Mouse (Mus musculus) kidney, embryonic 15.5 days (tissue): Measurements from ENCODE around the gene Fat3. TPM values are rescaled to one million over a fixed set of nuclear protein-coding genes. Genes with fewer than 3 reads are reported as not detected.
A peak's percentile ranks its signal among the peaks of the same experiment; 100 is the strongest.

Source experiments
- ATAC-seq: fragments of 200-750 bp; cut with Nextera tagmentation; replicated peaks from 2 replicates; pipeline ENCODE4 v1.8.0; 2017; ENCODE audit warnings: moderate TSS enrichment; ENCODE audit not compliant: low FRiP score
- H3K27ac ChIP-seq: fragments of 300-500 bp; sonication (generic); 2 replicates; pipeline ENCODE4 v1.5.1; 2015; ENCODE audit warnings: mild to moderate bottlenecking, inconsistent platforms
- H3K27me3 ChIP-seq: fragments of 300-500 bp; sonication (generic); 2 replicates; pipeline ENCODE4 v1.6.1; 2015; ENCODE audit warnings: inconsistent platforms
- H3K36me3 ChIP-seq: fragments of 300-500 bp; sonication (generic); 2 replicates; pipeline ENCODE4 v1.6.1; 2015; ENCODE audit warnings: inconsistent platforms
- H3K4me1 ChIP-seq: fragments of 300-500 bp; sonication (generic); 2 replicates; pipeline ENCODE4 v1.6.1; 2015; ENCODE audit warnings: inconsistent platforms
- H3K4me2 ChIP-seq: fragments of 300-500 bp; sonication (generic); 2 replicates; pipeline ENCODE4 v1.6.1; 2015; ENCODE audit warnings: moderate library complexity, mild to moderate bottlenecking, inconsistent platforms
- H3K4me3 ChIP-seq: fragments of 300-500 bp; sonication (generic); replicated peaks from 2 replicates; pipeline ENCODE4 v1.5.1; 2015; ENCODE audit warnings: mild to moderate bottlenecking, inconsistent platforms
- H3K9ac ChIP-seq: fragments of 300-500 bp; sonication (generic); 2 replicates; pipeline ENCODE4 v1.6.1; 2015; ENCODE audit warnings: mild to moderate bottlenecking, inconsistent platforms
- H3K9me3 ChIP-seq: fragments of 300-500 bp; sonication (generic); replicated peaks from 2 replicates; pipeline ENCODE4 v1.6.1; 2016; ENCODE audit warnings: inconsistent platforms
- WGBS: fragments of 180-500 bp; shearing (Covaris S2); methylation state at CpG from one replicate; pipeline ENCODE4 v1.1.7; 2015; ENCODE audit warnings: mixed read lengths; 5-methylcytosine and 5-hydroxymethylcytosine counted together
- polyA plus RNA-seq: library from polyadenylated mRNA; unstranded; fragments of >200 nt; fragmentation: Nextera tagmentation; extraction: Ambion mirVana; gene quantifications from 2 replicates; pipeline ENCODE4 v1.2.1, GENCODE M21; 2015

Gene Fat3
- polyA plus RNA-seq, 1 experiment from 2014 or later = 3.3 TPM

DNA sequence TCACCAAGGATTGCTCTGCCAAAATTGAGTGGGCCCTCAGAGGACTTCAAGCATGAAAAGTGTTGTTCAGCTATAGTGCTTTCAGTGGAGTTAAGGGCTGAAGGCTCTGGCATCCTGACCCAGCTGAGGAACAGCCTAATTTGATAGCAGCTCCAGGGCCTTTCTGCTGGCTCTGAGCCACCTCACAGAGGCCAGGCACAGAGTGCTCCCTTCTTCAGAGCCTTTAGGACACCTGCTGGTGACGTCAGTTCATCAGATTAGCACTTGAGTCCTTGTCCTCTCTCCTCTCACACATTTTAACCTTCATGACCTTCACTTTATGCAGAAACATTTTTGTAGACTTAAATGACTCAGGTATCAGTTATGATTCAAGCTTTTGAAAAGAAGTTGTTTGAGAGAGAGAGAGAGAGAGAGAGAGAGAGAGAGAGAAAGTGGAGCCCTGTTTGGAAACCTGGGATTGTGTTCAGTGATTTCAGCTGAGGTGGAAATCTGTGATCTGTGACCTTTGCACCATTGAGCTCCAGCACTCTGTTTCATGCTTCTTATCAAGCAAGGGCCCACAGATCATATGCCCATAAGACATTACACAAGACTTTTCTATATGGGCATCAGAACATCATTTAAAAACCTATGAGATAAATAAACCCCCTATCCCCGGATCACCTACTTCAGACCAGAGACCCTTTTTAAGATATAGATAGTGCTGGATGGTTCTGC, 591.5 kb downstream of the Fat3 start:
- Histone ChIP-seq H3K27ac (no peak overlapping the region), H3K4me3 (no peak overlapping the region), H3K27me3 (no peaks in the 10 kb centered on the region), H3K9ac (no peak overlapping the region), H3K4me1 (no peaks in the 10 kb centered on the region), H3K36me3 (no peaks in the 10 kb centered on the region), H3K4me2 (no peak overlapping the region), H3K9me3 (no peaks in the 10 kb centered on the region)
- WGBS = 73% methylated on average over 2 of the region's 2 CpGs
- ATAC-seq = no peak

DNA sequence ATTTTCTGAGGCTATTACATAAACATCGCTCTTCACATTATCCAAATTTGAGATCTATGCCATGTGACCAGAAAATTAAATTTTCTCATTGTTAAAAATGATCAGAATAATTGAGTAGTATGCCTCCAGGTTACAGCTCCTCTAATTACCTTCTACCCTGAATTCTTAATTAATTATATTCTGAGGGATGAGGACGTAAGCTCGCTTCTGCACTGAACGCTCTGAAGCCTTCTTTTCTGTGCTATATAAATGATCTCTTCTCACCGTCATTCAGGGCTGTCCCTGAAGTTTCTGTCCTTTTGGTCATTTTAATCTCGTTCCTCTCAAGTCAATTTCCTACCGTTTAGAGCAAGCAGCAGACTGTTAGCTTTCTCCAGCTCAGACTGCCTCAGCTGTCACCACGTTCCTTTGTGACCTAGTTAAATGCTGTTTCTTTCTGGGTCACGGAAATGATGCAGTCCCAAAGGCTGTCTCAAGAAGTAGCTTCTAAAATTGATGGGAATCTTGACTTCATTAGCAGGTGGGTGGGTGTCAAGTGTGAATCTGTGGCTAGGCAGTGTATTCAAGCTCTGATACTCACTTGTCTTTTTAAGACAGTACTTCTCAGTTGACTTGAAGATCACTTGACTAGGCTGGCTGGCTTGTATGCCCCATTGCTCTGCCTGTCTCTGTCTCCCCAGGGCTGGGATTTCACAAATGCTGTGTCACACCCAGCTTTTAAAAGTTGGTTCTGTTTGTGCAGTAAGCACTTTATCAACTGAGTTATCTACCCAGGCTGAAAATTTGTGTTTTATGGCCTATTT, 596.9 kb downstream of the Fat3 start:
- 56% methylated on average over 9 of the region's 9 CpGs for WGBS
- H3K9me3 ChIP-seq = no peaks in the 10 kb centered on the region
- H3K4me1 ChIP-seq = no peaks in the 10 kb centered on the region
- H3K27ac ChIP-seq = no peak overlapping the region
- no peak for ATAC-seq
- no peak overlapping the region for H3K4me3 ChIP-seq
- no peak overlapping the region for H3K4me2 ChIP-seq
- H3K9ac ChIP-seq = no peak overlapping the region
- H3K27me3 ChIP-seq = no peaks in the 10 kb centered on the region
- H3K36me3 ChIP-seq = no peaks in the 10 kb centered on the region

DNA sequence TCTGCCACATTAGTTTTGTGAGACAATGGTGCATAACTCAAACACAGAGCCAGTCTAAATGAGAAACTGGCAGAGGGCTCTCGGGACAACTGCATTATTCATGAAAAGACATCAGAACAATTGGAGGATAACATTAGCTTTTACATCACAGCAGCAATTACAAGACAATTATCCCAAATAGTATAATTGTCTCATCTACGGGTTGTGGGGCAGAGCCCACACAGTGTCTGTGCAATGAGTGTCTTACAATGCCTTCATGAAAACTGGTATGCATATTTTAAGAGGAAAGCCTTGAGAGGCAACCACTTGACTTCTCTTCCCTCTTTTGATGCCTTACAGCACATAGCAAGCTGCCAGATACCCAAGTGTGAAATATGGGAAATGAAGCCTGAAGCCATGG, 603.0 kb downstream of the Fat3 start:
- no peak for ATAC-seq
- no peaks in the 10 kb centered on the region for H3K9me3 ChIP-seq
- H3K9ac ChIP-seq = no peak overlapping the region
- no peak overlapping the region for H3K4me3 ChIP-seq
- H3K36me3 ChIP-seq = no peaks in the 10 kb centered on the region
- H3K4me2 ChIP-seq = no peak overlapping the region
- no peaks in the 10 kb centered on the region for H3K27me3 ChIP-seq
- no peak overlapping the region for H3K27ac ChIP-seq
- 83% methylated on average over 2 of the region's 2 CpGs for WGBS
- no peaks in the 10 kb centered on the region for H3K4me1 ChIP-seq

DNA sequence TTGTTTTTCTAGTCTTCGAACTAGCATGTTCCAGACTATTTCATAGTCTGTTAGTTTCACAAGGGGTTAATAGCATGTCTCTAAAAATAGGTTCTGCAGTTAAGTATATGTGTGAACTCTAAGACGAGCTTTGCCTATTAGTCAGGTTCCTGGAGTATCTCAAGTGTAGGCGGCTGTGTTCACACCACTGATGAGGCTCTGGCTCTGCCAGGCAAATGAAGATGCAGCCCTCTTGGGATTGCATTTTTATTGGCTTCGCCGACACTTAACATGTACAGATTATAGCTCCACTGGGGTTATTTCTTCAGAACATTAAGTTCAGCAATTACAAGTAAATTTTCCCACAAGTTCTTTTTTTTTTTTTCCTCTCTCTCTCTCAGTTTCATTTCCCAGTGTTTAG, 614.3 kb downstream of the Fat3 start:
- 50% methylated on average over 5 of the region's 5 CpGs for WGBS
- Histone ChIP-seq H3K36me3 (no peaks in the 10 kb centered on the region), H3K9ac (no peak overlapping the region), H3K4me2 (no peak overlapping the region), H3K4me3 (no peak overlapping the region), H3K27ac (no peak overlapping the region), H3K27me3 (no peaks in the 10 kb centered on the region), H3K4me1 (no peaks in the 10 kb centered on the region), H3K9me3 (no peaks in the 10 kb centered on the region)
- no peak for ATAC-seq

DNA sequence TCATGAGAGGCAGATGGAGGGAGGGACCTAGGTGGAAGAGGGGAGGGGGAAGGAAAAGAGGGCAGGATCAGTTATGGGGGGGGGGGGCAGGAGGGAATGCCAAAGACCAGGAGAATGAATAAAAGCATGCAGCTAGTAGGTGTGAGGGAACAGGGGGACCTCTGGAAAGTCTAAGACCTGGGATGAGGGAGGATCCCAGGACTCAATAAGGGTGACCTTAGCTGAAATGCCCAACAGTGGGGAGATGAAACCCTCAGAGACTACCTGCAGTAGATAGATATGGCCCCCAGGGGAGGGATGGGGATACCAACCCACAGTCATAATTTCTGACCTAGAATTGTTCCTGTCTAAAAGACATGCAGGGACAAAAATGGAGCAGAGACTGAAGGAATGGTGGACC, 620.3 kb downstream of the Fat3 start:
- Histone ChIP-seq H3K36me3 (no peaks in the 10 kb centered on the region), H3K9ac (no peak overlapping the region), H3K27me3 (no peaks in the 10 kb centered on the region), H3K9me3 (no peaks in the 10 kb centered on the region), H3K27ac (no peak overlapping the region), H3K4me3 (no peak overlapping the region), H3K4me1 (no peaks in the 10 kb centered on the region), H3K4me2 (no peak overlapping the region)
- no peak for ATAC-seq

DNA sequence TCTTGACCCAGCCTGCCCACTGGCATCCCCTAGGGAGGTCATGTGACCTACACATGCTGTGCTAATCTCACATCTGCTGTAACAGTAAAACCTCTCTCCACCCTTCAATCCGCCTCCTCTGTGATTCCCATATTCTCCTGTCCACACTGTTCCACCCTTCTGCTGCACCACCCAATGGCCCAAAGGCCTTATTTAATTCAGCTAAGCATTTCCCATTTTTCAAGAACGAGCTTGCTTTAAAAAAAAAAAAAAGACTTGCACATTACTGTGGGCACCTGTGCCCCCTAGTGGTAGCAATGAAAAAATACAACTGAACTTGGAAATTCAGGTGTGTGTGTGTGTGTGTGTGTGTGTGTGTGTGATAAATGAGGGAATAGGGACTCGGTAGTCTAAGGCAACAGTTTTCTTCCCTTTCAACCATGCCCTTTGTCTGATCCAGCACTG, 620.9 kb downstream of the Fat3 start:
- Histone ChIP-seq H3K9ac (no peak overlapping the region), H3K27ac (no peak overlapping the region), H3K9me3 (no peaks in the 10 kb centered on the region), H3K4me2 (no peak overlapping the region), H3K4me3 (no peak overlapping the region), H3K36me3 (no peaks in the 10 kb centered on the region), H3K4me1 (no peaks in the 10 kb centered on the region), H3K27me3 (0 out of 2 replicates have a peak, but pooled peaks cover under 1% of the 10 kb centered on the region)
- peak; percentile 49; the same call in 1 of the 2 replicates for ATAC-seq
- 31% methylated on average over 3 of the region's 3 CpGs for WGBS

DNA sequence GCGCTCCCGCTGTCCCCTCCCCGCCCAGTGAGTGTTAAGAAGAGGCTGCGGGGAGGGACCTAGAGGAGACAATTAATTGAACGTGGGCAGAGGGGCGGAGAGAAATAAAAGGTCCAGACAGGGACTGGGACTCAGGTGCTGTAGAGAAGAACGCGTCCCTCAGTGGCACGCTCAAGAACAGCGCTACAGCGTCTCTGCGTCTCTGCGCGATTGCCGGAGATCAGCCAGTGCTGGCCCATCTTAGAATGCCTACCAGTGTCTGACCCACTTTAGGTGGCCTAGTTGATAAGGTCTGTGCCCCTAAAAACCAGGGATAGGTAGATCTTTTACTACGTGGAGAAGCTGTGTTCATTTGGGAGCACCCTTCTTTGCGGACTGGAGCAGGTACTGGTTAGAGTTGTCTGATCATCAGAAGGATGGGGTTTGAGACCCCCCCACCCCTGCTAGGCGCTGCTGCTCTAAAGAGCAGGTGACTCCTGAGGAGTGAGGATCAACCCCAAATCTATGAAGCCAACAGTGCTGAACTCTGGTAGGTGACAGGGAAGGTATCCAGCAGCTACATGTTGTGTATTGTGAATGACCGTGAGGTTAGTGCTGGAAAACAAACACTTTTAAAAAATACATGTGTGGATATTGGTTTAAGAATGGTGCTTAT, 626.5 kb downstream of the Fat3 start, which contains the start of gene Mtnr1b:
TSS of gene Mtnr1b (minus strand) at position 51 of the 655 bp plus-strand sequence.
- 69% methylated on average over 19 of the region's 19 CpGs for WGBS
- no peak within 1 kb of the TSS for H3K27ac ChIP-seq
- no peaks in the 10 kb centered on the region for H3K4me1 ChIP-seq
- no peak within 1 kb of the TSS for H3K9ac ChIP-seq
- no peak within 1 kb of the TSS for H3K4me2 ChIP-seq
- no peak for ATAC-seq
- H3K27me3 ChIP-seq = peaks cover 15% of the 10 kb centered on the region; the same call in 1 of the 2 replicates
- H3K4me3 ChIP-seq = no peak within 1 kb of the TSS
- no peaks in the 10 kb centered on the region for H3K36me3 ChIP-seq
- no peaks in the 10 kb centered on the region for H3K9me3 ChIP-seq

DNA sequence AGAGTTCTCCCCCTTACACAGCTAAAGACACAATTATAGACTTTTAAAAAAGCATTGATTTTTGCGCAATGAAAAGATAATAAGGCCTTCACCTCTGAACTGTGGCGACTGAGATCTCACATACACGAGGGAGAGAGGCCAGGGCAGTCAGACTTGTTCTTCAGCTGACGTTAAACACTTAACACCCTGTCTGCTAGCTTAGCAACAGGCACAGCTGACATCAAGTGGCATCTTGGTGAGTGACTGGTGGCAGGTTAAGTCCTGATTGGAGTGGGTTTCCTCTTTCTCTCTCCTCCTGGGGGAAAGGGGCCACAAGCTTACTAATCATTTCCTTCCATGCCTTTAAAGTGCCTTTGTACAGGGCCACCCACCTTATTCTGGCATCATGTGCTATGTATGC, 631.1 kb downstream of the Fat3 start:
- Histone ChIP-seq H3K9me3 (no peaks in the 10 kb centered on the region), H3K27ac (no peak overlapping the region), H3K4me1 (no peaks in the 10 kb centered on the region), H3K4me2 (no peak overlapping the region), H3K4me3 (no peak overlapping the region), H3K36me3 (no peaks in the 10 kb centered on the region), H3K9ac (no peak overlapping the region), H3K27me3 (peaks cover 14% of the 10 kb centered on the region; the same call in 1 of the 2 replicates)
- no peak for ATAC-seq
- WGBS = 63% methylated on average over 4 of the region's 4 CpGs

DNA sequence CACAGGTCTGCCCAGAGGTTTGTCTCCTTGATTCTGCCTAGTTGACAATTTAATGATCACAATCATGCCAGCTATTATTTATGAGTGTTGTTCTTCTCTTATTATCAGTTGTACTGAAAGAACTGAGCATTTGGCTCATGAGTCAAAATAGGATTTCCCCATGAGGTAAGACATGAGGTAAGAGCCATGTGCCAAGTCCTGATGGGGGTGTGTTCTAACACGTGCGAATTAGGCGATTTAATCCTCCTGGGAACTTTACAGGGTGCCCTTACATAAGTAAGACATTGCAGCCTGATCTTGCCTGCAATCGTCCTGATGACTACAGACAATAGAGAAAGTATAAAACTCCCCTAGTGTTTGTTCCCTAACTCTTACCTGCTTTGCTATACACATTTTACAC, 631.6 kb downstream of the Fat3 start:
- no peaks in the 10 kb centered on the region for H3K36me3 ChIP-seq
- no peak overlapping the region for H3K27ac ChIP-seq
- no peak for ATAC-seq
- no peaks in the 10 kb centered on the region for H3K9me3 ChIP-seq
- no peak overlapping the region for H3K4me3 ChIP-seq
- no peak overlapping the region for H3K4me2 ChIP-seq
- 71% methylated on average over 4 of the region's 4 CpGs for WGBS
- H3K27me3 ChIP-seq = peaks cover 9% of the 10 kb centered on the region; the same call in 1 of the 2 replicates
- H3K9ac ChIP-seq = no peak overlapping the region
- H3K4me1 ChIP-seq = no peaks in the 10 kb centered on the region

DNA sequence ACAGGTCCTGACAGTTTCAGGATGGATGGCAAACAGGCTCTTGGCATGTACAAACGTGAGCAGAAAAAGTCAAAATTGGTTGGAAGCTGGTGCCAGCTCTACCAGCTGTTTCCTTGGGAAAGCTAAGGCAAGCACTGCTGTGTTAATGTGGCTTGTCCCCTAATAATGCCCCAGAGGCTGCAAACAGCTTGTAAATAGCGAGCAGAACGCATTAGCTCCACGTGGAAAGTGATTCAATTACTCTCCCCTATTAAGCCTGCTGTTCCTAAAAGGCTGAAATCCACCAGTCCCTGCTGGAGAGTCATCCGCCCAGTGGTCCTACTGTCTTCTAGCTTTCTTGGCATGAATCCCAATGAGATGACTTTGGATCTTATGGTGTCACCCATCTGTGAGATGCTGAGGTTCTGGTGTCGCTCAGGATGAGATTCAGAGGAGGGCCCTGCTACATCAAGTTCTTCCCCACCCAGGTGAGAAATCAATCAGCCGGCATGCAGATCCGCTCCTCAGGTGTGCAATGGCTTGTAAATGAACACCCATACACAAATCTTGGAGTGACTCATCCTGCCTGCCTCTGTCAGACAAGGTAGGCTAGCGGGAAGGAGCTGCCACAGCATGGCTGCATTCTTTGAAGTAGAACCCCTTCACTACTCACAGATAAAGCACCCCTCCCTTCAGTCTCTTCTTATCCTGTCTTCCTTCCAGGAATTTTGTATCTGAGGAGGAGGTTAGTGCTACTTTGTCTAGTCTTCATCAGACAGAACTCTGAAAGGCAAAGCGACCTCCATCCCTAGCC, 634.6 kb downstream of the Fat3 start:
- no peaks in the 10 kb centered on the region for H3K36me3 ChIP-seq
- no peak overlapping the region for H3K9ac ChIP-seq
- H3K9me3 ChIP-seq = no peaks in the 10 kb centered on the region
- no peak overlapping the region for H3K4me2 ChIP-seq
- H3K27me3 ChIP-seq = no peaks in the 10 kb centered on the region
- no peak overlapping the region for H3K4me3 ChIP-seq
- no peak overlapping the region for H3K27ac ChIP-seq
- ATAC-seq = no peak
- WGBS = 64% methylated on average over 10 of the region's 10 CpGs
- H3K4me1 ChIP-seq = no peaks in the 10 kb centered on the region

DNA sequence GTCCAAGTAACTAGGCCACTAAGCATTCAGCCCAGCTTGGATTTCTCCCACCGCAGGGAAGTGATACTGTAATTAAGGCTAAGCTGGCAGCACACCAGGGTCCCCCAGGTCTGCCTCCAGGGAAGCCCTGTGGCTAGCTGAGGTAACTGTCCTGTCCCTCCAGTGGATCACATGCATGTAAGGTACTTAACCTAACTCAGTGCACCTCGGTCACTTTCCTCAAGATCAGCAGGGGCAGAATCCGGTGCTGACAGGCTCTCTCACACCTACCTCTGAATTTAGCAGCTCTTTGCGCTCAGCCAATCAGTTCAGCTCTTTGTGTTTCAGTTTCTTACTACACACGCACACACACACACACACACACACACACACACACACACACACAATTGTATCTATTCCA, 639.7 kb downstream of the Fat3 start:
- H3K36me3 ChIP-seq = no peaks in the 10 kb centered on the region
- no peaks in the 10 kb centered on the region for H3K4me1 ChIP-seq
- no peaks in the 10 kb centered on the region for H3K27me3 ChIP-seq
- no peak overlapping the region for H3K27ac ChIP-seq
- no peaks in the 10 kb centered on the region for H3K9me3 ChIP-seq
- ATAC-seq = no peak
- H3K4me3 ChIP-seq = no peak overlapping the region
- 80% methylated on average over 5 of the region's 5 CpGs for WGBS
- H3K4me2 ChIP-seq = no peak overlapping the region
- H3K9ac ChIP-seq = no peak overlapping the region
